Mouse (Mus musculus) heart, adult 2 months (tissue): ENCODE measurements around the gene Marcks.

Experiments
- CTCF ChIP-seq: fragments of 200-600 bp; IDR thresholded peaks from 2 replicates; pipeline ENCODE4 v1.8.1; 2022; ENCODE audit warnings: antibody characterized with exemption, mild to moderate bottlenecking, moderate library complexity
- EP300 ChIP-seq: fragments of 200-500 bp; IDR thresholded peaks from 2 replicates; pipeline ENCODE4 v1.6.1; 2011; ENCODE audit warnings: low read depth, low read length, control low read depth; ENCODE audit not compliant: insufficient read depth
- POLR2A ChIP-seq: fragments of 200-500 bp; IDR thresholded peaks from 2 replicates; pipeline ENCODE4 v1.6.1; 2011; ENCODE audit warnings: mild to moderate bottlenecking, low read depth, low read length, control low read depth; ENCODE audit not compliant: insufficient read depth

DNA sequence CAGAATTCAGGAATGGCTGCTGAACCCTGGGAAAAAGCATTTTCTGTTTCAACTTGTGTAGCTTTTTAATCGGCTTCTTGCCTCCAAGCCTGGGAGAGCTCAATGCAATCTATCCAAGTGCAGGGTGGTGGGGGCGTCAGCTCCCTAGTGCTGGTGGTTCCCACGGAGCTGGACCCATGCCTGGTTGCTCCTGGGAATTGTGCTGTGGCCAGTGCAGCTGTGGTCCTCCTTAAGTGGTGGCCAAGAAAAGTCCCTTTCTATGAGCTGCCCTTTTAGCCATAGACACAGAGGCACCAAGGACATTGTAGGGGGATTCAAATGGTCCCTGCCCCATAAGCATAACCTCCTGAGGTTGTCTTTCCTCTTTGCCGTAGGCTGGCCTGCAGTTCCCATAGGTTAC is 31.7 kb upstream of the Marcks start:
- TF ChIP-seq CTCF (no peak), EP300 (no peak), POLR2A (no peak)
